Mouse (Mus musculus) frontal cortex, adult (tissue): ENCODE measurements around the gene Krt36.

Experiments
- ATAC-seq: cut with Nextera tagmentation; 2 replicates; pipeline ENCODE4 v1.9.2; 2017; ENCODE audit warnings: mild to moderate bottlenecking, moderate library complexity, mixed read lengths; ENCODE audit not compliant: low TSS enrichment

The Krt36 gene

GRCm38 (mm10) chr11:100105576-100106122 is at the start of gene Krt36:
TSS of gene Krt36 (minus strand) at chr11:100105626.
- ATAC-seq: no peak

GRCm38 (mm10) chr11:100148615-100149330 is 43.3 kb upstream of the Krt36 start, which contains the start of gene Krt19:
TSS of gene Krt19 (minus strand) at chr11:100148665.
- no peak for ATAC-seq

DNA sequence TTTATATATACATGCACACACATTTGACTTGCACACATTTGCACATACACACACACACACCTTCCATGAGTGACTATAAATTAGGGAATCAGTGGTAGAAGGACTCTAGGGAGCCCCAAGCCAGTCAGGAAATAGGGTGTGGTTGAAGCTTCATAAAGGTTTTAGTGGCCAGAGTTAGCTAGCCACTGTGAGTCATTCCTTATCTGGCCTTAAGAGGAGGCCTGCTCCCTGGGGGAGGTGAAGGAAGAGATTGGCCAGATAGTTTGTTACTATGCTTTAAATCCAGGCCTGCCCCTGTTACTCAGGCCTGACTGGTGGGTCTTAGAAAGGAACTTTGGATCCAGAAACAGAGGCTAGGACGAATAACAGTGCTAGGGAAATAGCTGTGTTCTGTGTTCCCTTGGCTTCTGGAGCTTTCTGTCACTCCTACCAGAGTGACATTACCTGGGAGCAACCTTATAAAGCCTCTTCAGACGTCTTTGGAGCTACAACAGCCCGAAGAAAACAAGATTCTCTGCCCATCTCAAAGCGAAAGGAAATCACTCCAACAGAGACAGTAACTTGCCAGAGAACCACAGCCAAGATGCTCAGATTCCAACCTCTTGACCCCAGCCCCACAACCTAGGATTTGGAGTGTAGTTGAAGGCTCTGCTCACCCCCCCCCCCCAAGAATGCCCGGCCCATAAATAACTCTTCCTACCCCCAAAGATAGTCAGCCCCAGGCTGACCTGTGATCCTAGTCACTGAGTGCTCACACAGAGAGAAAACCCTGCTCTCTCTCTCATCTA is 42.3 kb upstream of the Krt36 start:
- ATAC-seq: no peak

- ATAC-seq: no peak
Measured at GRCm38 (mm10) chr11:100145858-100146560, 40.6 kb upstream of the Krt36 start.

DNA sequence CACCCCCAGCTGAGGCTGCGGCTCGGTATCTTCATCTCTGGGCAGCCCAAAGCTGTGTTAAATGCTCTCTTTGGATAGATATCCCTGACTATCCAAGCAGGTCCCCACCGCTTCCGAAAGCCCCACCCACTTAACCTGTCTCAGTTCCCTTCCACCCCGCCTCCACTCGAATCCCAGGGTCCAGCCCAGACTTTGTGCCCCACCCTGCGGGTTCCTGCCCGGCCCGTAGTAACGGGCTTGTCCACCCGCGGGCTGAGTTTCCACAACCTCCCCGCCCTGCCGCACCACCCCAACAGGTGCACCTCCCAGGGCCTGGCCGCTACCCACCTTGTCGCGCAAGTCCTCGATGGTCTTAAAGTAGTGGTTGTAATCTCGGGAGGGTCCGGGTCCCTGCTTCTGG is 39.7 kb upstream of the Krt36 start:
- ATAC-seq: no peak

DNA sequence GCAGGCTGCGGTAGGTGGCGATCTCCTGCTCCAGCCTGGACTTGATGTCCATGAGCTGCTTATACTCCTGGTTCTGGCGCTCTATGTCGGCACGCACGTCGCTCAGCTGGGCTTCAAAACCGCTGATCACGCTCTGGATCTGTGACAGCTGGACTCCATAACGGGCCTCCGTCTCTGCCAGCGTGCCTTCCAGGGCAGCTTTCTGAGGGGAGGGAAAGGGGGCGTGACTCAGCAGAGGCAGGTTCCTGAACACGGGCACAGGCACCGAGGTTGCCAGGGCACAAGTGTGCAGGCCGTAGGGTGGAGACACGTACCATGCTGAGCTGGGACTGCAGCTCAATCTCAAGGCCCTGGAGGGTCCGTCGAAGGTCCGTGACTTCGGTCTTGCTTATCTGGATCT is 35.5 kb upstream of the Krt36 start:
- ATAC-seq: no peak

DNA sequence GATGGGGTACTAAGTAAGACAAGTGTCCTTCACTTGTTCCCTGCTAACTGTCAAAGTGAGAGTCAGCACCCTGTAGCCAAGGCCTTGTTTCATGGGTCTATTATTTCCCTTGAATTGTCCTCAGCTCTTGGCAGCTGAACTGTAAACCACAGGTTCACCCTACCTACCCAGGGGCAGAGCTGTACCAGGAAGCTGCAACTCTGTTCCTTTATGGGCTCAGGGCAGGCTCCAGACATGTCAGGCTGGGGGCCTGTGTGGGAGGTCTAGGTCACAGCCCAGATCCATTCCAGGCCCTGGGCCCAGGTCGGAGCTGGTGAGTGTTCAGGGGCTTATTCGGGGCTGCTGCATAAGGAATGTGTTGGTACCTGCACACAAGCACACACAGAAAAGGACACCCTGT is 34.0 kb upstream of the Krt36 start:
- ATAC-seq: no peak

DNA sequence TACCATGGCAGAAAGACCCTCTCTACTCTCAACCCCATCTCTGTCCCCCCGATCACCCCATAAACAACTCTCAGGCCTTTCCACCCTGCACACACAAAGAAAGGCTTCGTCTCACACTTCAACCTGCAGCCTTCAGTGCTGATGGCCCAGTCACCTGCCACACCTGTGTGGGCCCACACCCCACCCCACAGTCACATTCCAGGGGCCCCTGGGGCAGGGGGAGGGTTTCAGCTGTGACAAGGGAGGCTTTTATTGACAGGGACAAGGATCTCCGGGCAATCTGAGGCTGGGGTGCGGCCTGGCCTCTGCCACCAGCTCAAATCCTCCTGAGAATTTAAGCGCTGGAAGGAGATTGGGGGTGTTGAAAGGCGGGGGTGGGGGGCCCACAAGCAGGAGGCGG is 33.4 kb upstream of the Krt36 start:
- no peak for ATAC-seq

- no peak for ATAC-seq
Measured at GRCm38 (mm10) chr11:100137693-100138092, 32.3 kb upstream of the Krt36 start.

GRCm38 (mm10) chr11:100136559-100136958 is 31.1 kb upstream of the Krt36 start:
- ATAC-seq: no peak

DNA sequence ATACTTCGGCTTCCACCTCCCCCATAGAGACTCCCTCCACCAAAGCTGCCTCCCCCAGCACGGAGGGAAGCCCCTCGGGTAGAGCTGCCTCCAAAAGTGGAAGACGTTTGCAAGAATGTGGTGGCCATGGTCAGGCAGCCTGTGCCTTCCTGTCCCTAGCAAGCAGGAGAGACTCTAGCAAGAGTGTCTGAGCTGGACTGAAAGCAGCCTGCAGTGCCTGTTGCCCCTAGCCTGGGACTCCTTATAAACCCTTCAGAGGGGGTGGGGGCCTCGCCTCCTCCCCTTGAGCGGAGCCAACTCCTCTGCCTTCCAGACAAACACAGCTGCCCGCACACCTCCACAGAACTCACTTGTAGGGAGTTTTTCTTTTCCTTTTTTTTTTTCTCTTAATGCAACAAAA is 30.3 kb upstream of the Krt36 start, which contains the start of gene Krt15:
Gene Krt15 (minus strand): TSS at position 198 of the 400 bp plus-strand sequence.
- no peak for ATAC-seq

DNA sequence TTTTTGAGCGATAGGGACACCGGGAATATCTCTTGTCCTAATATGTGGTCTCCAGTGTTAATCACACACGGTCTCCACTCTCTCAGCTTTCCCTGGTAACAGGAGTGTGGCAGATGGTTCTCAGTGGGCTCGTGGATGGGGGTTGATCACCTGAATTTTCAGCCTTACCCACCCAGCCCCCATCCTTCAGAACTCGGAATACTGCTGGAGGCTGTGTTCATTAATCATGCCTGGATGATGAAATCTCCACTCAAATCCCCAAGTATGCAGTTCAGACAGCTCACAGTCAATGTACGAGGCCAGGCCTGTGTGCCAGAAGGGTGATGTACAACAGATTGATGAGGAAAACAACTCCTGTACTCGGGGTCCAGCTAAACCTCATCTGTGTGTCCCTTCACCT is 19.5 kb upstream of the Krt36 start:
- no peak for ATAC-seq

DNA sequence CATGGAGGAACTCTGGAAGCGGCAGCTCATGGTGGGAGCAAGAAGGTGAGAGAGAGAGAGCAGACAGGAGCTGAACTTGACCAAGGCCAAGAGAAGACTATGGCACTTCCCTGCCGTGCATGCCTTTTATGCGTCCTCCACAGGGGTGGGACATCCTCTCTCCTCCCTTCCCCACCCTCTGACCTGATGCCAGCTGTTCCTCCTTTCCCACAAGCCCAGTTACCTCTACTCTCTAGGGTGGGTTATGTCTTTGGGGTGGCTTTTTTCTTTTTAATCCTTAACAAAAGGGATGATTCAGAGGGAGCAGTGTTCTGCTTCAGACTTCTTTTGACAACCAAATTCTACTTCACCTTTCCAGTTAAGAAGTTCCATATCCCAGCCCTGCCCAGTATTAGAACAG is 16.0 kb upstream of the Krt36 start, which contains the start of gene Krt13:
Gene Krt13 (minus strand): TSS at position 101 of the 400 bp plus-strand sequence.
- no peak for ATAC-seq

DNA sequence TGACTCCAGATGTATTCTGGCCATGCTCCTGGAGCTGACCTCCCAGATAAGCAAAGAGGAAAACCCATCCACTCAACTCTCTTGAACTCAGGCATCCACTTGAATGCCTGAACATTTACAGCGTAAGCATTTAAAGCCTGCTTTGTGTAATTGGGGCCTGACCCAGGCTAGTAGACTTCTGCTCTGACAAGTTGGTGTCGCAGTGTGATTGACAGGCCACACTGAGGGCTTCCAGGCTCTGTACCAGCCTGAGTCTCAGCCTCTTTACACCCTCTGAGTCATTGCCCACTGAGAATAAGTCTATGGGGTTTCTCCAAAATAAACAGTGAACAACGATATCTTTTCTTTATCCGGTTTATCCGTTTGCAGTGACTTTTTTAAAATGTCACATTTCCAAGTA is 14.9 kb upstream of the Krt36 start:
- ATAC-seq: no peak

DNA sequence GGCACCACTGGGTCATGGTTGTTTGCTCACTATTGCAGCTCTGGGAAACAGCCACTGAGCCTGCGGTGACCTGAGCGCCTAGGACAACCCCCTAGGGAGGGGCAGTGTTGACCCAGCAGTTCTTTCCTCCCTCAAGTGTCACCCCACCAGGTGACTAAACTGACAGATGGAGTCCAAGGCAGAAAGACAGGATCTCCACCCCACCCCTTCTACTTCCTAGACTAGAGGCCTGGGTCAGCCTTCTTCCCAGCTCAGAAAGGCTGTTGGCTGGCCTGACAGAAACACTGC is 8.3 kb upstream of the Krt36 start:
- no peak for ATAC-seq

DNA sequence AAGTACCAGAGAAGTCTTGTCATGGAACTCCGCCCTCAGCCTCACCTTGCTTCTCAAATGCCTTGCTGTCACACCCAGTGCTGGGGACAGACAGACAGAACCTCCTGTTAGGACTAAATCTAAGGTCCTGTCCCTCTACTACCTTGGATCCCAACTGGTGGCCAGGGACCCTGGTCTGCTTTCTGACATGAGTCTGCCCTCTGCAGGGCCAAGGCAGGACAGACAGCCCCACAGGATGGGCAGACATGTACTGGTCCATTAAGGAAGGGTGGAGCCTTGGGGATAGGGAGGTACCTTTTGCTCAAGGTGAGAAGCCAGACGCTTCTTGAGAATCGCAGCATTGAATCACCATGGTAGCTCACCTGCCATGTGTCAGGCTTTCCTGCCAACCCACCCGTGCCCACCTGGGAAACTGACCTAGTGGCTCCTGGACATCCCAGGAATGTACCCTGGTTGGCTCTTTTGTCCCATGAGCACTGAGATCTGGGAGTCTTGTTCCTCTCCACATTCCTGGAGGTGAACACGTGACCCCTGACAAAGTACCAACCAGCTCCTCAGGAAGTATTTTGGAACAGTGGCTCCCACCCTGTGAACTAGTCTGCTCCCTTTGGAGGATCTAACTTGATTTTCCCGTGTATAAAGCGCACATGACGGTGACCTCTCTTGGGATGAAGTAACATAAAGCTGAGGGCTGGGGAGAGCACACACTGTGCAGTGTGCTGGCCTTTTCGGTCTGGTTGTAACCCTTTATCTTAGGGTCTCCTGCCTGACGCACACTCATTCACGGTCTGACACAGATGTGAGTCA is 7.7 kb upstream of the Krt36 start:
- ATAC-seq: no peak

- ATAC-seq: no peak
Measured at GRCm38 (mm10) chr11:100102693-100103429, 2.6 kb downstream of the Krt36 start.

DNA sequence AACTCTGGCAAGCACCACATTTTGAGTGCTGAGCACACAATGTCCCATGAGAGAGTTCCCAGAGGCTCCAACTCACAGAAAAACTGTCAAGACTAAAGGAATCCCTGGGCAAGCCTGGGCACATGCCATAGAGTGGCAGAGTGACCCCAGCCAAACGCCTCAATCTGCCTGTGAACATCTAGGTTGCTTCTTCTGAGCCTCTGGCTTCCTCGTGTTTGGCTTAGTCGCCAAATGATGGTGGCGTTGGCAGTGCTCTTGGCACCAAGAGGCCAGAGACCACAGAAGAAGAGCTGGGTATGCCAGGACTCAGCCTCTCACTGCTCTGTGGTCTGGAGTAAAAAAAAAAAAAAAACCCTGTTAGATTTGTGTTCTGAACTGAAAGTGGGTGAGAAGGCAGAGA is 5.0 kb downstream of the Krt36 start:
- no peak for ATAC-seq

- no peak for ATAC-seq
Measured at GRCm38 (mm10) chr11:100097819-100098218, 7.6 kb downstream of the Krt36 start.

GRCm38 (mm10) chr11:100096141-100096540 is 9.3 kb downstream of the Krt36 start, which contains the start of gene Krt35:
TSS of gene Krt35 (minus strand) at chr11:100096241.
- ATAC-seq: no peak
